Mouse (Mus musculus) G1E (cell line): Measurements from ENCODE around the gene Pom121l2. TPM values are rescaled to one million over a fixed set of nuclear protein-coding genes. Genes with fewer than 3 reads are reported as not detected.

Experiments used
- ATAC-seq: 2 replicates; pipeline ENCODE4 v1.8.0; 2016; ENCODE audit warnings: mild to moderate bottlenecking; ENCODE audit not compliant: insufficient number of reproducible peaks, poor library complexity, low FRiP score, severe bottlenecking; ENCODE audit errors: extremely low read depth
- DNase-seq: peaks from one replicate; pipeline ENCODE4 v3.0.0; 2012; ENCODE audit warnings: low spot score
- H3K27me3 ChIP-seq: 2 replicates; pipeline ENCODE4 v1.6.1; 2012; ENCODE audit warnings: mild to moderate bottlenecking, low read length, inconsistent platforms; ENCODE audit not compliant: insufficient read depth
- H3K36me3 ChIP-seq: replicated peaks from 2 replicates; pipeline ENCODE3; 2012; ENCODE audit warnings: mild to moderate bottlenecking, inconsistent platforms
- H3K4me1 ChIP-seq: 2 replicates; pipeline ENCODE4 v1.6.1; 2012; ENCODE audit warnings: low read depth, low read length, inconsistent platforms, mixed read lengths; ENCODE audit not compliant: insufficient read depth
- H3K4me3 ChIP-seq: 2 replicates; pipeline ENCODE4 v1.5.1; 2012; ENCODE audit warnings: low read depth, mild to moderate bottlenecking, inconsistent platforms, low read length, moderate library complexity, mixed read lengths
- H3K9me3 ChIP-seq: replicated peaks from 2 replicates; pipeline ENCODE4 v1.6.1; 2012; ENCODE audit warnings: inconsistent platforms
- CTCF ChIP-seq: IDR thresholded peaks from 2 replicates; pipeline ENCODE4 v1.5.1; 2012; ENCODE audit warnings: low read depth, low read length, inconsistent platforms, mixed read lengths
- GATA1 ChIP-seq: IDR thresholded peaks from 2 replicates; pipeline ENCODE4 v1.6.1; 2012; ENCODE audit warnings: borderline replicate concordance, low read length, inconsistent platforms, mixed read lengths
- GATA2 ChIP-seq: IDR thresholded peaks from 2 replicates; pipeline ENCODE4 v1.6.1; 2012; ENCODE audit warnings: low read depth, low read length, inconsistent platforms, borderline replicate concordance
- POLR2AphosphoS5 ChIP-seq: IDR thresholded peaks from 2 replicates; pipeline ENCODE4 v1.6.1; 2012; ENCODE audit warnings: low read depth, low read length, inconsistent platforms; ENCODE audit not compliant: insufficient replicate concordance
- TAL1 ChIP-seq: conservative IDR thresholded peaks from 2 replicates; pipeline ENCODE4 v1.6.1; 2012; ENCODE audit warnings: low read depth, low read length, inconsistent platforms, mixed read lengths
- polyA plus RNA-seq: library from polyadenylated mRNA; stranded (reverse); fragments of >175 nt; gene quantifications from 2 replicates; pipeline ENCODE4 v1.2.3, GENCODE M21; 2012
- total RNA-seq, 2 experiments: library from RNA; stranded (forward) in 1 of 2; stranded (reverse) in 1 of 2; fragments of 200-1000 nt in 1 of 2; fragments of >200 nt in 1 of 2; fragmentation: Nextera tagmentation in 1 of 2; gene quantifications; 2 replicates each; pipeline ENCODE4 v1.2.3; 2014 to 2017

The Pom121l2 gene
- total and polyA plus RNA-seq, 3 experiments: not detected

DNA sequence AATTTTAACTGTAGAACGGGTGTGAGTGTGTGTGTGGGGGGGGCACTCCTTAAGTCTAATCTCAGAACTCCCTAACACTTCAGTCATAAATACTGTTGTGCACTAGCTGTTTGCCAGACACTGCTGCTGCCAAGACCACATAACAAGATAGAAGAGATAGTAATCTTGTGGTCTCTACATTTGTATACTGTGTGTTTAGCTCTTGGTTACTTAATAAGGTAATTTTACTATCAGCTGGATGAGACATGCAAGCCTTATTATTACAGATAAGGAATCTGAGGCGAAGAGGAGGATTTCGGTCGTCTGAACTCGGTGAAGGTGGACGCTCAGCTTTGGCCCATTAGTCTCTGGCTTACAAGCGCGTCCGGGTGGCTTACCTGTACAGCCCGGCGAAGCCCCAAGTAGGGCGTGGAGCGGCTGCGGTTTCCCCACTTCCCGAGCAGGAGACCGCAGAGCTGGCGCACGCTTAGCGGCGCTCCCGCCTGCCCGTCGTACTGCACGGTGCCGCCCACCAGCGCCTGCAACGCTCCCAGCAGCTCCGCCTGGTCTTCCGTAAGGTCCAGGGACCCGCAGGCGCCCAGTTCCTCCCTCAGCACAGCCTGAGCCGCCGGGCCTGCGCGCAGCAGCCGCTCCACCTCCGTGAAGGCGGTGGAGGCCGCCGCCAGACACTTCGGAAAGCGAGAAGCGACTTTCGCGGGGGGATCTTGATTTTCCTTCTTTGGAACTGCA, 24.8 kb downstream of the Pom121l2 start:
- no peak for DNase-seq
- Histone ChIP-seq H3K27me3 (peaks cover 91% of the 10 kb centered on the region), H3K36me3 (no peaks in the 10 kb centered on the region), H3K9me3 (no peaks in the 10 kb centered on the region), H3K4me3 (peak overlapping the region; percentile 70), H3K4me1 (peaks cover 36% of the 10 kb centered on the region)
- TF ChIP-seq TAL1: no peak
- TF ChIP-seq GATA1: no peak
- no peak for TF ChIP-seq GATA2
- TF ChIP-seq POLR2AphosphoS5: no peak
- no peak for TF ChIP-seq CTCF
- peak; percentile 55; the same call in 1 of the 2 replicates for ATAC-seq

- DNase-seq (no peak), ATAC-seq (no peak)
- Histone ChIP-seq H3K27me3 (peaks cover 90% of the 10 kb centered on the region), H3K4me3 (peak overlapping the region; percentile 70), H3K9me3 (no peaks in the 10 kb centered on the region), H3K36me3 (no peaks in the 10 kb centered on the region), H3K4me1 (peaks cover 30% of the 10 kb centered on the region)
- TF ChIP-seq TAL1: no peak
- no peak for TF ChIP-seq CTCF
- TF ChIP-seq POLR2AphosphoS5: no peak
- no peak for TF ChIP-seq GATA2
- no peak for TF ChIP-seq GATA1
These were observed 25.5 kb downstream of the Pom121l2 start for GRCm38 (mm10) chr13:22006334-22007120.

DNA sequence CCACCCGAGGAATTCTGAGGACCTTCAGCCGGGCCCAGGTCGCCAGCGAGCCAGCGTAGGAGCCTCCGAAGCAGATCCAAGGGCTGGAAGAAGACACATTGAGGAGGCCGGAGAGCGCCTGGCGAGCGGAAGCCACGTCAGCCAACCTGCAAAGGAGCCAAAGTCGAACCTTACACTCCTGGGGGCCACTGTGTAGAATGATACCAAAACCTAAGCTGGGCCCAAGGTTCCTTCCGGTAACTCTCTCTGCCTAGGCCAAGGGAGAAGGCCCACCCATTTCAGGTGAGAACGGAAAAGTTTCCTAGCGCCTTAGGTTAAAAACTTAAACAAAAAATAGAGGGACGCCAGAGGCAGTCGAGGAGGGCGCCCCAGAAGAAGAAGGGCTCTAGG, 26.1 kb downstream of the Pom121l2 start:
- H3K4me3 ChIP-seq: no peak overlapping the region
- no peak for ATAC-seq

DNA sequence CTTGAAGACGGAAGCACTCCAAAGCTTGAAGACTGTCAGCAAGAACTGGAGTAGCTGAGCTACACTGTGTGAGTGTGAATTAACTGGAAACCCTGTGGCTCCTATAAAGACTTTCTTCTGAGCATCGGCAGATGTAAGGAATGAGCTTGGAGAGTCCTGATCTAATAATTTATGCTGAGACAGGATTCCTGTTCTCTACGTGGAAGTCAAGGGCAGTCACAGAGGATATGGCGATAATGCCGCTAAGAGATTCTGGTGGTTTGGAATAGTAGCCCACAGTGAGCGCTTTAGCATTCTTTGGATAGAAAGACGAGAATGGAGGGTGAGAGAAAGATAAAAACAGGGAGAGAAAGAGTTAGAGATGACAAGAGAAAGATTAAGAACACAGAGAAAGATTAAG, 26.9 kb downstream of the Pom121l2 start:
- H3K36me3 ChIP-seq: no peaks in the 10 kb centered on the region

More for the DNA sequence above, 26.1 kb downstream of the Pom121l2 start:
- no peaks in the 10 kb centered on the region for H3K9me3 ChIP-seq
- no peak for TF ChIP-seq POLR2AphosphoS5
- no peak for TF ChIP-seq GATA2
- TF ChIP-seq GATA1: no peak
- no peak for TF ChIP-seq CTCF
- TF ChIP-seq TAL1: no peak
- DNase-seq: no peak
- H3K36me3 ChIP-seq: no peaks in the 10 kb centered on the region
- peaks cover 24% of the 10 kb centered on the region for H3K4me1 ChIP-seq
- H3K27me3 ChIP-seq: peaks cover 87% of the 10 kb centered on the region

DNA sequence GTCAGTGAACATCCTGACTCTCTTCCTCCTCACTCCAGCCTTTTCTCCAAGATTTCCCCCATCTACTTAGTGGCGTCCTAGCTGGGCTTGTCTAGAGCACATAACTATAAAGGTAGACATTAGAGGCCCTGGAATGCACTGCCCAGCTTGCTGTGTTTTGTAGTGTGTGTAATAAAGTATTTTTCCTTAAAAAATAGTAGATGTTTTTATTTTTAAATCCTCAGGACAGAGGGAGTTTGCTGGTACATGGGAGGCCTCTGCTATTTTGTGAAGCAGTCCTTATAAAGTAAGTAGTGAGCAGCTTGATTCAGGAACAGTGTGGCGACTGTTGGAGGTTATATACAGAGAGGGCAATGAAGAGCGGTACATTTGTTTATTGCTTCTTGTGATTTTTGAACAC, 27.7 kb downstream of the Pom121l2 start:
- DNase-seq (no peak), ATAC-seq (no peak)
- Histone ChIP-seq H3K4me3 (no peak overlapping the region), H3K9me3 (no peaks in the 10 kb centered on the region), H3K4me1 (peaks cover 21% of the 10 kb centered on the region), H3K36me3 (no peaks in the 10 kb centered on the region), H3K27me3 (peaks cover 71% of the 10 kb centered on the region)
- TF ChIP-seq TAL1 (no peak), GATA1 (no peak)

More for the DNA sequence above, 26.9 kb downstream of the Pom121l2 start:
- Histone ChIP-seq H3K9me3 (no peaks in the 10 kb centered on the region), H3K4me1 (peaks cover 21% of the 10 kb centered on the region), H3K4me3 (no peak overlapping the region), H3K27me3 (peaks cover 79% of the 10 kb centered on the region)
- no peak for DNase-seq
- ATAC-seq: no peak
- TF ChIP-seq CTCF (no peak), GATA2 (no peak), TAL1 (no peak), GATA1 (no peak), POLR2AphosphoS5 (no peak)

GRCm38 (mm10) chr13:22009642-22010041, 28.6 kb downstream of the Pom121l2 start, which contains the start of gene Prss16:
TSS of gene Prss16 (minus strand) at chr13:22009742.
- TF ChIP-seq POLR2AphosphoS5: no peak
- no peak for TF ChIP-seq CTCF
- TF ChIP-seq TAL1: no peak
- no peak for TF ChIP-seq GATA2
- no peak for TF ChIP-seq GATA1
- Histone ChIP-seq H3K9me3 (no peaks in the 10 kb centered on the region), H3K36me3 (no peaks in the 10 kb centered on the region), H3K27me3 (peaks cover 67% of the 10 kb centered on the region), H3K4me3 (no peak within 1 kb of the TSS), H3K4me1 (peaks cover 26% of the 10 kb centered on the region)
- DNase-seq: no peak
- ATAC-seq: no peak
